In genomic region chr17:62287127-62287526, GRCm38 (mm10) we compare ENCODE assay signal across 31 mouse cellular contexts.
"Had no signal": no experiment of that assay in that cellular context is flagged by ENCODE, and none has a peak within 500 bp of the region (broad histone marks: within the 10 kb centered on the region; RNA-seq: fewer than 3 reads in every experiment).

No protein-coding gene starts in this region.

- H3K4me1 ChIP-seq: limb, embryonic 12.5 days; limb, embryonic 13.5 days; limb, embryonic 15.5 days; liver, embryonic 12.5 days; liver, embryonic 13.5 days; liver, embryonic 15.5 days; lung, embryonic 15.5 days; megakaryocyte, embryonic 14.5 days; midbrain, embryonic 10.5 days; midbrain, embryonic 12.5 days; midbrain, embryonic 13.5 days; midbrain, embryonic 15.5 days; neural tube, embryonic 12.5 days; neural tube, embryonic 13.5 days had no signal

- H3K36me3 ChIP-seq: limb, embryonic 10.5 days; limb, embryonic 12.5 days; limb, embryonic 13.5 days; limb, embryonic 15.5 days; liver, embryonic 12.5 days; liver, embryonic 13.5 days; liver, embryonic 15.5 days; lung, embryonic 15.5 days; midbrain, embryonic 10.5 days; midbrain, embryonic 12.5 days; midbrain, embryonic 13.5 days; midbrain, embryonic 15.5 days; neural tube, embryonic 12.5 days; neural tube, embryonic 13.5 days had no signal

- H3K9ac ChIP-seq: limb, embryonic 12.5 days; limb, embryonic 13.5 days; limb, embryonic 15.5 days; liver, embryonic 12.5 days; liver, embryonic 13.5 days; liver, embryonic 14.5 days; liver, embryonic 15.5 days; liver, postnatal 0 days; lung, embryonic 14.5 days; lung, embryonic 15.5 days; midbrain, embryonic 12.5 days; midbrain, embryonic 13.5 days; midbrain, embryonic 15.5 days; neural tube, embryonic 12.5 days; neural tube, embryonic 13.5 days had no signal

- H3K9me3 ChIP-seq: limb, embryonic 10.5 days; limb, embryonic 12.5 days; limb, embryonic 13.5 days; limb, embryonic 15.5 days; liver, embryonic 12.5 days; liver, embryonic 13.5 days; liver, embryonic 15.5 days; lung, embryonic 15.5 days; megakaryocyte, embryonic 14.5 days; midbrain, embryonic 10.5 days; midbrain, embryonic 12.5 days; midbrain, embryonic 13.5 days; midbrain, embryonic 15.5 days; neural tube, embryonic 12.5 days; neural tube, embryonic 13.5 days had no signal

- H3K27me3 ChIP-seq: limb, embryonic 12.5 days; limb, embryonic 13.5 days; limb, embryonic 15.5 days; liver, embryonic 12.5 days; liver, embryonic 13.5 days; liver, embryonic 15.5 days; lung, embryonic 15.5 days; megakaryocyte, embryonic 14.5 days; midbrain, embryonic 12.5 days; midbrain, embryonic 13.5 days; midbrain, embryonic 15.5 days; neural tube, embryonic 12.5 days; neural tube, embryonic 13.5 days had no signal

- H3K4me2 ChIP-seq: limb, embryonic 12.5 days; limb, embryonic 13.5 days; limb, embryonic 15.5 days; liver, embryonic 11.5 days; liver, embryonic 12.5 days; liver, embryonic 13.5 days; liver, embryonic 15.5 days; lung, embryonic 14.5 days; lung, embryonic 15.5 days; midbrain, embryonic 11.5 days; midbrain, embryonic 12.5 days; midbrain, embryonic 13.5 days; midbrain, embryonic 15.5 days; neural tube, embryonic 12.5 days; neural tube, embryonic 13.5 days had no signal

- ATAC-seq: liver, embryonic 12.5 days; liver, postnatal 0 days; lung, postnatal 0 days; midbrain, embryonic 13.5 days; midbrain, embryonic 15.5 days; midbrain, embryonic 16.5 days had no signal

- H3K4me3 ChIP-seq: limb, embryonic 10.5 days; limb, embryonic 12.5 days; limb, embryonic 13.5 days; limb, embryonic 15.5 days; liver, embryonic 12.5 days; liver, embryonic 13.5 days; liver, embryonic 15.5 days; lung, embryonic 15.5 days; megakaryocyte, embryonic 14.5 days; midbrain, embryonic 10.5 days; midbrain, embryonic 12.5 days; midbrain, embryonic 13.5 days; midbrain, embryonic 15.5 days; myocyte; neural tube, embryonic 12.5 days; neural tube, embryonic 13.5 days had no signal

- DNase-seq: liver; liver, embryonic 13.5 days; liver, postnatal 0 days; lung, adult 18-20 months; lung, adult 2 months; lung, embryonic 14.5 days; lung, postnatal 10 days; lung, postnatal 14 days; lung, postnatal 36 days; midbrain, embryonic 14.5 days had no signal

- H3K27ac ChIP-seq: limb, embryonic 10.5 days; limb, embryonic 12.5 days; limb, embryonic 13.5 days; limb, embryonic 15.5 days; liver, embryonic 12.5 days; liver, embryonic 13.5 days; liver, embryonic 14.5 days; liver, embryonic 15.5 days; lung, embryonic 15.5 days; macrophage; midbrain, embryonic 10.5 days; midbrain, embryonic 12.5 days; midbrain, embryonic 13.5 days; midbrain, embryonic 15.5 days; neural tube, embryonic 12.5 days; neural tube, embryonic 13.5 days had no signal
